Mouse (Mus musculus) hindlimb bud, embryonic 11.5 days (tissue): Measurements from ENCODE around the gene Aldoart2.
A peak's percentile ranks its signal among the peaks of the same experiment; 100 is the strongest.
"Not testable (repeated sequence)": the region's sequence is repeated elsewhere in the genome, so short reads cannot be mapped to it uniquely, and the experiment has no call there.

Experiments used
- DNase-seq: peaks from one replicate; pipeline ENCODE4 v3.0.0-alpha.2; 2012; ENCODE audit warnings: low read depth, low spot score; ENCODE audit errors: extremely low spot score

Gene Aldoart2

GRCm38 (mm10) chr12:55565206-55565605 lies at the start of gene Aldoart2:
Aldoart2 (plus strand) TSS chr12:55565239.
- DNase-seq, result no peak

- no peak for DNase-seq
Observed at GRCm38 (mm10) chr12:55518061-55518738, 46.8 kb upstream of the Aldoart2 start.

GRCm38 (mm10) chr12:55526983-55527752 lies 37.9 kb upstream of the Aldoart2 start:
- DNase-seq, result no peak

- peak; percentile 14 for DNase-seq
Observed at GRCm38 (mm10) chr12:55536537-55537135, 28.4 kb upstream of the Aldoart2 start.

- DNase-seq, result no peak
Observed at GRCm38 (mm10) chr12:55537742-55538141, 27.3 kb upstream of the Aldoart2 start.

GRCm38 (mm10) chr12:55538328-55538971 lies 26.6 kb upstream of the Aldoart2 start:
- DNase-seq, result no peak

GRCm38 (mm10) chr12:55539157-55539556 lies 25.9 kb upstream of the Aldoart2 start:
- DNase-seq, result no peak

- not testable (repeated sequence) for DNase-seq
Observed at GRCm38 (mm10) chr12:55554901-55555300, 10.1 kb upstream of the Aldoart2 start.

- no peak for DNase-seq
Observed at GRCm38 (mm10) chr12:55557866-55558265, 7.2 kb upstream of the Aldoart2 start.

- no peak for DNase-seq
Observed at GRCm38 (mm10) chr12:55559184-55559855, 5.7 kb upstream of the Aldoart2 start.

GRCm38 (mm10) chr12:55560025-55560690 lies 4.9 kb upstream of the Aldoart2 start:
- no peak for DNase-seq

GRCm38 (mm10) chr12:55563742-55564141 lies 1.3 kb upstream of the Aldoart2 start:
- no peak for DNase-seq

- DNase-seq, result no peak
Observed at GRCm38 (mm10) chr12:55564187-55564963, 664 bp upstream of the Aldoart2 start.

GRCm38 (mm10) chr12:55565867-55566266 lies 828 bp downstream of the Aldoart2 start:
- DNase-seq, result no peak

- no peak for DNase-seq
Observed at GRCm38 (mm10) chr12:55566837-55567236, 1.8 kb downstream of the Aldoart2 start.

- DNase-seq, result no peak
Observed at GRCm38 (mm10) chr12:55568466-55568865, 3.4 kb downstream of the Aldoart2 start.

GRCm38 (mm10) chr12:55569676-55570075 lies 4.6 kb downstream of the Aldoart2 start:
- no peak for DNase-seq

- no peak for DNase-seq
Observed at GRCm38 (mm10) chr12:55570646-55571045, 5.6 kb downstream of the Aldoart2 start.

- DNase-seq, result no peak
Observed at GRCm38 (mm10) chr12:55571181-55571580, 6.1 kb downstream of the Aldoart2 start.

- DNase-seq, result no peak
Observed at GRCm38 (mm10) chr12:55571661-55572060, 6.6 kb downstream of the Aldoart2 start.
